8 mouse cellular contexts compared by ENCODE assay signal in the genomic region with DNA sequence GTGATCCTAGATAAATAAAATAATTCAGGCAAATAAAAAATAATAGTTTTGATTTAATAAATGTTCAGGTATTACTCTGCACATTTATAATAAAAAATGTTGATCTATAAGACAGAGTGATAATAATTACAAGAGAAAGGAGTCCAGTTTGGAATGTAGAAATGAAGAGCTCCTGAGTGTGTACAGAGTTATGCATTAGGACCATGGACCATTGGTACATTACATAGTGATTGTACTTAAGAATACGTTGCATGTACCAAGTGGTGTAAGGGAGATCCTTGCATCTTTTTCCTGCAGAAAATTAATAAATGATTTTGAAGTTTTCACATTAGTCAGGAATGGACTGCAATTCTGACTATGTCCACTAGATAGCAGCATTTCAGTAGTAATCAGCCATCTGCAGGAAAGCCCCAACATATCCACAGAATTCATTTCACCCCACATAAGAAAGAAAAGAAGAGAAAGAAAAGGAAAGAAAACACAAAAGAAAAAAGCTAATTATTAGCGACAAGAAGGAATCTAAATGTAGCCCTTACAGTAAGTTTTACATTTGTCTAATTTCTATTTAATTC.
A peak's percentile ranks its signal among the peaks of the same experiment; 100 is the strongest.
DNase-seq lines count a peak whose midpoint lies in the region; ATAC-seq and TF ChIP-seq lines count a peak whose summit lies in the region.

No protein-coding gene starts in this region.

- H3K27ac ChIP-seq in MEL (ENCODE audit: control insufficient read depth, low read depth, low read length) = no peak overlapping the region
- no peak overlapping the region for H3K27ac ChIP-seq in midbrain, embryonic 14.5 days (replicated peaks; ENCODE audit: low read depth, low read length)

- no peaks in the 10 kb centered on the region for H3K27me3 ChIP-seq in MEL (ENCODE audit: control insufficient read depth in 1 of 2, insufficient read depth in 2 of 2, low read length in 2 of 2)
- H3K27me3 ChIP-seq in midbrain, embryonic 14.5 days (ENCODE audit: control insufficient read depth, insufficient read depth, low read length) = no peaks in the 10 kb centered on the region

- H3K4me3 ChIP-seq in MEL (ENCODE audit: control insufficient read depth in 1 of 2, insufficient read depth in 1 of 2, low read depth in 2 of 2, low read length in 2 of 2) = peak overlapping the region in 1 of 2 experiments; percentile 35; a peak in 2 of 4 replicates
- H3K4me3 ChIP-seq in midbrain, embryonic 14.5 days (replicated peaks; ENCODE audit: low read depth, low read length) = no peak overlapping the region

- peak; percentile 42 to 85 (median 82); a peak in 5 of 6 replicates for TF ChIP-seq CTCF in MEL (IDR thresholded peaks at IDR 0.05 in 2 of 3, conservative IDR thresholded peaks at IDR 0.05 in 1 of 3; ENCODE audit: control insufficient read depth in 1 of 3, insufficient read depth in 1 of 3, low read depth in 2 of 3, low read length in 3 of 3, poor library complexity in 1 of 3, severe bottlenecking in 1 of 3)

- 2% methylated on average over 2 of the region's 2 CpGs for WGBS in midbrain, embryonic 14.5 days

- no peak for TF ChIP-seq EP300 in MEL (IDR thresholded peaks at IDR 0.05; ENCODE audit: low read depth in 1 of 2, low read length in 2 of 2)

- DNase-seq in kidney, adult 9 months = peak; percentile 10
- DNase-seq in kidney, adult 11 months = no peak
- DNase-seq in 416B (ENCODE audit: low read depth) (peak; percentile 44), MEL (ENCODE audit: low read depth, low spot score) (peak; percentile 71)
- DNase-seq in fibroblast of lung, adult 2 months (ENCODE audit: low read depth) = peak; percentile 23
- DNase-seq in midbrain, embryonic 14.5 days = peak; percentile 87
- no peak for DNase-seq in spleen, postnatal 10 days (ENCODE audit: low spot score in 2 of 2)
- DNase-seq in testis, postnatal 10 days (ENCODE audit: low spot score) = no peak

- TF ChIP-seq POLR2A in MEL (IDR thresholded peaks at IDR 0.05; ENCODE audit: control insufficient read depth in 1 of 2, insufficient read depth in 1 of 2, low read depth in 1 of 2, low read length in 2 of 2, poor library complexity in 1 of 2) = no peak

- no peaks in the 10 kb centered on the region for H3K36me3 ChIP-seq in MEL (ENCODE audit: control insufficient read depth in 1 of 2, insufficient read depth in 2 of 2, low read length in 2 of 2)
- no peaks in the 10 kb centered on the region for H3K36me3 ChIP-seq in midbrain, embryonic 14.5 days (ENCODE audit: control insufficient read depth, insufficient read depth, low read length)

- H3K79me2 ChIP-seq in MEL (ENCODE audit: control insufficient read depth, insufficient read depth, low read length, poor library complexity) = no peaks in the 10 kb centered on the region

- no peaks in the 10 kb centered on the region for H3K4me1 ChIP-seq in MEL (ENCODE audit: control insufficient read depth in 1 of 2, insufficient read depth in 2 of 2, low read length in 2 of 2)
- H3K4me1 ChIP-seq in midbrain, embryonic 14.5 days (ENCODE audit: control insufficient read depth, insufficient read depth, low read length) = no peaks in the 10 kb centered on the region

- no peak overlapping the region for H3K4me2 ChIP-seq in midbrain, embryonic 14.5 days (ENCODE audit: low read length)

- ATAC-seq in midbrain, embryonic 14.5 days (ENCODE audit: low FRiP score, low TSS enrichment) = peak; percentile 66

- H3K9ac ChIP-seq in MEL (ENCODE audit: control insufficient read depth, low read depth, low read length, poor library complexity, severe bottlenecking) = no peak overlapping the region
- H3K9ac ChIP-seq in midbrain, embryonic 14.5 days (replicated peaks; ENCODE audit: low read length) = no peak overlapping the region

- peak; percentile 89 for TF ChIP-seq RAD21 in MEL (IDR thresholded peaks at IDR 0.05; ENCODE audit: low read depth, low read length)

- H3K9me3 ChIP-seq in MEL (replicated peaks; ENCODE audit: insufficient read depth, low read length) = no peaks in the 10 kb centered on the region
- H3K9me3 ChIP-seq in midbrain, embryonic 14.5 days (ENCODE audit: control insufficient read depth, low read length) = no peaks in the 10 kb centered on the region

TF ChIP-seq in MEL, 35 proteins besides CTCF, POLR2A, EP300 and RAD21:
- TF ChIP-seq TBP (IDR thresholded peaks at IDR 0.05; ENCODE audit: low read depth, low read length) = no peak
- peak; percentile 89 for TF ChIP-seq SMC3 (IDR thresholded peaks at IDR 0.05; ENCODE audit: low read depth, low read length)
- TF ChIP-seq TCF12 (IDR thresholded peaks at IDR 0.05; ENCODE audit: low read depth, low read length) = no peak
- peak; percentile 90 for TF ChIP-seq ZC3H11A (IDR thresholded peaks at IDR 0.05; ENCODE audit: low read depth, low read length)
- TF ChIP-seq MYC (IDR thresholded peaks at IDR 0.05; ENCODE audit: low read depth, low read length) = no peak
- TF ChIP-seq USF2 (IDR thresholded peaks at IDR 0.05; ENCODE audit: borderline replicate concordance in 1 of 2, insufficient read depth in 1 of 2, low read depth in 1 of 2, low read length in 2 of 2) = no peak
- TF ChIP-seq KAT2A (conservative IDR thresholded peaks at IDR 0.05; ENCODE audit: low read depth, low read length) = no peak
- no peak for TF ChIP-seq ELF1 (IDR thresholded peaks at IDR 0.05; ENCODE audit: low read depth, low read length)
- TF ChIP-seq ETS1 (IDR thresholded peaks at IDR 0.05; ENCODE audit: low read depth, low read length) = no peak
- no peak for TF ChIP-seq MAZ (IDR thresholded peaks at IDR 0.05; ENCODE audit: low read depth, low read length)

Comparison
In these comparisons a context has a peak if more than half of its experiments do, and no peak if none do; other contexts are left out.
1. DNase-seq: peak in kidney, adult 9 months (single experiment), 416B (single experiment), MEL (single experiment), fibroblast of lung, adult 2 months (single experiment) and midbrain, embryonic 14.5 days (single experiment); none in kidney, adult 11 months (single experiment), spleen, postnatal 10 days (0 of 2) and testis, postnatal 10 days (single experiment).